Comparison of ENCODE assay signal across 11 mouse cellular contexts in genomic region chr9:72833992-72834696, GRCm38 (mm10). TPM values are rescaled to one million over a fixed set of nuclear protein-coding genes. Genes with fewer than 3 reads are reported as not detected.
DNase-seq lines count a peak whose midpoint lies in the region; ATAC-seq lines count a peak whose summit lies in the region.
"Had no signal": no experiment of that assay in that cellular context is flagged by ENCODE, and none has a peak within 500 bp of the region (broad histone marks: within the 10 kb centered on the region; RNA-seq: fewer than 3 reads in every experiment).

No protein-coding gene starts in this region.

- no peaks in the 10 kb centered on the region for H3K36me3 ChIP-seq in heart, embryonic 11.5 days (ENCODE audit: control insufficient read depth, insufficient read depth, low read length)
- no peaks in the 10 kb centered on the region for H3K36me3 ChIP-seq in liver, embryonic 16.5 days (ENCODE audit: control insufficient read depth, insufficient read depth)
- H3K36me3 ChIP-seq in liver, embryonic 12.5 days = no peaks in the 10 kb centered on the region
- no peaks in the 10 kb centered on the region for H3K36me3 ChIP-seq in intestine, embryonic 15.5 days

- H3K4me2 ChIP-seq in heart, embryonic 11.5 days = peak overlapping the region; percentile 43
- H3K4me2 ChIP-seq in liver, embryonic 16.5 days (ENCODE audit: low read depth, low read length) = no peak overlapping the region
- H3K4me2 ChIP-seq in liver, embryonic 12.5 days = no peak overlapping the region
- no peak overlapping the region for H3K4me2 ChIP-seq in intestine, embryonic 15.5 days (replicated peaks)

- no peaks in the 10 kb centered on the region for H3K27me3 ChIP-seq in heart, embryonic 11.5 days (ENCODE audit: control insufficient read depth, insufficient read depth, low read length)
- H3K27me3 ChIP-seq in liver, embryonic 16.5 days (ENCODE audit: control insufficient read depth, insufficient read depth, low read depth, low read length) = no peaks in the 10 kb centered on the region
- no peaks in the 10 kb centered on the region for H3K27me3 ChIP-seq in liver, embryonic 12.5 days (replicated peaks)
- H3K27me3 ChIP-seq in intestine, embryonic 15.5 days (replicated peaks) = no peaks in the 10 kb centered on the region

- H3K4me1 ChIP-seq in heart, embryonic 11.5 days (ENCODE audit: control insufficient read depth, insufficient read depth, low read length) = peaks cover 33% of the 10 kb centered on the region
- peaks cover 2% of the 10 kb centered on the region for H3K4me1 ChIP-seq in liver, embryonic 16.5 days (ENCODE audit: control insufficient read depth, low read depth, low read length)
- 0 out of 2 replicates have a peak, but pooled peaks cover 3% of the 10 kb centered on the region for H3K4me1 ChIP-seq in liver, embryonic 12.5 days
- H3K4me1 ChIP-seq in intestine, embryonic 15.5 days (replicated peaks) = peaks cover 13% of the 10 kb centered on the region

- peak overlapping the region; percentile 70 for H3K27ac ChIP-seq in heart, embryonic 11.5 days (ENCODE audit: low read depth, low read length)
- H3K27ac ChIP-seq in liver, embryonic 16.5 days (ENCODE audit: low read length) = no peak overlapping the region
- H3K27ac ChIP-seq in liver, embryonic 12.5 days = no peak overlapping the region
- H3K27ac ChIP-seq in intestine, embryonic 15.5 days = no peak overlapping the region
- H3K27ac ChIP-seq: left cerebral cortex, adult 2 months had no signal

- H3K4me3 ChIP-seq in heart, embryonic 11.5 days (ENCODE audit: low read depth, low read length) = no peak overlapping the region
- no peak overlapping the region for H3K4me3 ChIP-seq in liver, embryonic 16.5 days (ENCODE audit: low read depth, low read length)
- H3K4me3 ChIP-seq in liver, embryonic 12.5 days = no peak overlapping the region
- no peak overlapping the region for H3K4me3 ChIP-seq in intestine, embryonic 15.5 days (replicated peaks)
- H3K4me3 ChIP-seq: left cerebral cortex, adult 2 months had no signal

- H3K9ac ChIP-seq in heart, embryonic 11.5 days (ENCODE audit: low read depth, low read length) = no peak overlapping the region
- H3K9ac ChIP-seq in liver, embryonic 16.5 days (ENCODE audit: low read depth, low read length) = no peak overlapping the region
- no peak overlapping the region for H3K9ac ChIP-seq in liver, embryonic 12.5 days
- H3K9ac ChIP-seq in intestine, embryonic 15.5 days = no peak overlapping the region

- H3K9me3 ChIP-seq in heart, embryonic 11.5 days (replicated peaks; ENCODE audit: control insufficient read depth, low read length) = no peaks in the 10 kb centered on the region
- H3K9me3 ChIP-seq in liver, embryonic 16.5 days (replicated peaks; ENCODE audit: control insufficient read depth, low read length) = no peaks in the 10 kb centered on the region
- H3K9me3 ChIP-seq in liver, embryonic 12.5 days (replicated peaks) = no peaks in the 10 kb centered on the region
- no peaks in the 10 kb centered on the region for H3K9me3 ChIP-seq in intestine, embryonic 15.5 days

- no peak for DNase-seq in heart, postnatal 25 days (ENCODE audit: low spot score)
- peak; percentile 62 for DNase-seq in brain, adult 2 months (ENCODE audit: low read depth, low spot score)
- no peak for DNase-seq in cerebellum, adult 9-11 months
- DNase-seq in frontal cortex, postnatal 14 days (ENCODE audit: low spot score in 2 of 2) = no peak

- intact Hi-C loops in heart, postnatal 25 days (cut with DNase I) = no loop called here

- ATAC-seq in heart, embryonic 11.5 days (replicated peaks; ENCODE audit: insufficient number of reproducible peaks, low FRiP score, low TSS enrichment) = no peak
- ATAC-seq in liver, embryonic 16.5 days (ENCODE audit: low read depth) = peak; percentile 80
- no peak for ATAC-seq in liver, embryonic 12.5 days
- ATAC-seq in intestine, embryonic 15.5 days = peak; percentile 82
- ATAC-seq: activated CD4-positive, CD25-positive, alpha-beta regulatory T cell, adult 4 months had no signal

- 27% methylated on average over 10 of the region's 10 CpGs for WGBS in heart, embryonic 11.5 days (ENCODE audit: insufficient replicate concordance)
- WGBS in liver, embryonic 16.5 days (ENCODE audit: insufficient replicate concordance) = 62% methylated on average over 10 of the region's 10 CpGs
- WGBS in liver, embryonic 12.5 days (ENCODE audit: insufficient replicate concordance) = 66% methylated on average over 10 of the region's 10 CpGs
- 33% methylated on average over 10 of the region's 10 CpGs for WGBS in intestine, embryonic 15.5 days

RNA-seq across cellular contexts. Expression of gene Prtg, which starts 27.5 kb away (rescaled TPM):
- polyA plus RNA-seq in heart, embryonic 11.5 days (2014; fragmentation: Nextera tagmentation; extraction: Ambion mirVana) = 3.2 and 4.3 TPM in 2 replicates
- under 1 TPM; 0.08 to 0.45 TPM for total RNA-seq in heart, postnatal 25 days (2021)
- 0.11 and 0.26 TPM in 2 replicates for polyA plus RNA-seq in liver, embryonic 16.5 days (2015; fragmentation: Nextera tagmentation; extraction: Ambion mirVana)
- polyA plus RNA-seq in liver, embryonic 12.5 days (2016; fragmentation: Nextera tagmentation; extraction: Ambion mirVana) = 0.37 and 0.52 TPM in 2 replicates
- polyA plus RNA-seq in intestine, embryonic 15.5 days (2015; fragmentation: Nextera tagmentation; extraction: Ambion mirVana) = 0.40 and 0.52 TPM in 2 replicates
- total RNA-seq: megakaryocyte-erythroid progenitor cell, adult 5-6 weeks had no signal
- polyA plus RNA-seq: activated CD4-positive, CD25-positive, alpha-beta regulatory T cell, adult 4 months had no signal

Comparison
In these comparisons a context has a peak if more than half of its experiments do, and no peak if none do; other contexts are left out.
1. ATAC-seq: peak in liver, embryonic 16.5 days (single experiment) and intestine, embryonic 15.5 days (single experiment); none in heart, embryonic 11.5 days (single experiment) and liver, embryonic 12.5 days (single experiment).